ENCODE assay signal across 32 mouse cellular contexts in genomic region chr16:10147401-10147800, GRCm38 (mm10). TPM values are rescaled to one million over a fixed set of nuclear protein-coding genes. Genes with fewer than 3 reads are reported as not detected.
"Had no signal": no experiment of that assay in that cellular context is flagged by ENCODE, and none has a peak within 500 bp of the region (broad histone marks: within the 10 kb centered on the region; RNA-seq: fewer than 3 reads in every experiment).

No protein-coding gene starts in this region.

- ATAC-seq: hindbrain, embryonic 16.5 days; inflammation-experienced regulatory T-cells, adult 6 months; intestine, embryonic 15.5 days; intestine, postnatal 0 days had no signal

- H3K27me3 ChIP-seq: heart, embryonic 13.5 days; heart, embryonic 15.5 days; hindbrain, embryonic 12.5 days; intestine, embryonic 15.5 days; limb, embryonic 12.5 days; liver, embryonic 13.5 days; liver, embryonic 15.5 days had no signal

- DNase-seq: gastrocnemius, adult 2 months; gastrocnemius, postnatal 10 days; gastrocnemius, postnatal 25 days; heart, adult 2 months; heart, postnatal 4 days; kidney, adult 18-20 months; kidney, adult 8-10 months; kidney, postnatal 10 days; kidney, postnatal 25 days; kidney, postnatal 4 days; liver; liver, embryonic 13.5 days had no signal

RNA-seq across cellular contexts. Expression of gene Rpl39l, which starts 22.6 kb away (rescaled TPM):
- total RNA-seq: gastrocnemius, adult 2 months; granulocyte monocyte progenitor cell, adult 5-6 weeks; heart, adult 2 months; heart, postnatal 25 days; heart, postnatal 4 days; layer of hippocampus, adult 2 months; layer of hippocampus, postnatal 10 days; layer of hippocampus, postnatal 25 days; left cerebral cortex, adult 2 months; left cerebral cortex, postnatal 14 days; left cerebral cortex, postnatal 36 days had no signal
- polyA plus RNA-seq: hindbrain, embryonic 14.5 days; hindbrain, embryonic 16.5 days; inflammation-experienced regulatory T-cells, adult 6 months; intestine, embryonic 15.5 days; intestine, postnatal 0 days; kidney, embryonic 14.5 days; kidney, embryonic 16.5 days had no signal

RNA-seq across cellular contexts. Expression of gene Atf7ip2, which starts 45.1 kb away (rescaled TPM):
- total RNA-seq: gastrocnemius, adult 2 months; gastrocnemius, postnatal 10 days; gastrocnemius, postnatal 25 days; granulocyte monocyte progenitor cell, adult 5-6 weeks; heart, adult 2 months; heart, postnatal 25 days; layer of hippocampus, adult 2 months; layer of hippocampus, postnatal 25 days; left cerebral cortex, adult 2 months; left cerebral cortex, postnatal 14 days; left cerebral cortex, postnatal 36 days had no signal
- polyA plus RNA-seq: heart, adult 2 months had no signal
